Comparison of ENCODE assay signal across 27 mouse cellular contexts in the genomic region with DNA sequence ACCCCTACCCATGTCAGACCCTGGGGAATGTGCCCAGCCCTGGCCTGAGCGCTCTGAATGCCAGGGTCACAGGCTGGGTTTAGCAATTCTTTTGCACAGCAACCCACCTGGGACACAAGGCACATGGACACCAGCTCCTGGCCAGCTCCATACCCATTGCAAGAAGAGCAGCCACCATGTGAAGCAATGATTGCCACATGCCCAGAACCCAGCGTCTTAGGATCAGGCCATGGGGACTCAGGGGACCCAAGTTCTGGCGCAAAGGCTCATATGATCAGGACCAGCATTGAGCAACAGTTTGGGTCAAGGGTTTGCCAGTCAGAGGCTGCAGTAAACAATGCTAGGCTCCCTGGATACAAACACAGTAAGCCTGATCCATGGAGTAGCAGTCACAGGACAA. TPM values are rescaled to one million over a fixed set of nuclear protein-coding genes. Genes with fewer than 3 reads are reported as not detected.
A peak's percentile ranks its signal among the peaks of the same experiment; 100 is the strongest.
DNase-seq lines count a peak whose midpoint lies in the region; ATAC-seq lines count a peak whose summit lies in the region.
"Had no signal": no experiment of that assay in that cellular context is flagged by ENCODE, and none has a peak within 500 bp of the region (broad histone marks: within the 10 kb centered on the region; RNA-seq: fewer than 3 reads in every experiment).

No protein-coding gene starts in this region.

- no peak for ATAC-seq in hindbrain, embryonic 13.5 days (ENCODE audit: low FRiP score)
- ATAC-seq: CD4-positive, CD25-positive, alpha-beta regulatory T cell, adult 4 months; forebrain, postnatal 0 days; hindbrain, embryonic 16.5 days; intestine, embryonic 15.5 days; midbrain, embryonic 13.5 days had no signal

- no peaks in the 10 kb centered on the region for H3K36me3 ChIP-seq in hindbrain, embryonic 13.5 days
- H3K36me3 ChIP-seq: embryonic facial prominence, embryonic 12.5 days; heart, embryonic 15.5 days; intestine, embryonic 15.5 days; midbrain, embryonic 13.5 days; stomach, embryonic 15.5 days had no signal

- H3K4me2 ChIP-seq in hindbrain, embryonic 13.5 days = no peak overlapping the region
- H3K4me2 ChIP-seq: embryonic facial prominence, embryonic 12.5 days; heart, embryonic 15.5 days; intestine, embryonic 15.5 days; liver, embryonic 11.5 days; lung, embryonic 14.5 days; midbrain, embryonic 13.5 days; stomach, embryonic 15.5 days had no signal

- WGBS in hindbrain, embryonic 13.5 days = 99% methylated on average over 3 of the region's 3 CpGs

- H3K9me3 ChIP-seq in hindbrain, embryonic 13.5 days = peaks cover 4% of the 10 kb centered on the region
- H3K9me3 ChIP-seq: embryonic facial prominence, embryonic 12.5 days; heart, embryonic 15.5 days; intestine, embryonic 15.5 days; stomach, embryonic 15.5 days had no signal

- no peak overlapping the region for H3K27ac ChIP-seq in hindbrain, embryonic 13.5 days
- H3K27ac ChIP-seq: embryonic facial prominence, embryonic 12.5 days; heart, embryonic 15.5 days; intestine, embryonic 15.5 days; layer of hippocampus, adult 2 months; midbrain, embryonic 13.5 days; stomach, embryonic 15.5 days had no signal

- no peaks in the 10 kb centered on the region for H3K27me3 ChIP-seq in hindbrain, embryonic 13.5 days
- H3K27me3 ChIP-seq: embryonic facial prominence, embryonic 12.5 days; heart, embryonic 15.5 days; intestine, embryonic 15.5 days; midbrain, embryonic 13.5 days; stomach, embryonic 15.5 days had no signal

- intact Hi-C loops in heart, postnatal 25 days (cut with DNase I) = no loop called here

- H3K4me3 ChIP-seq in hindbrain, embryonic 13.5 days = no peak overlapping the region
- H3K4me3 ChIP-seq: embryonic facial prominence, embryonic 12.5 days; heart, embryonic 15.5 days; intestine, embryonic 15.5 days; layer of hippocampus, adult 2 months; megakaryocyte, embryonic 14.5 days; midbrain, embryonic 13.5 days; stomach, embryonic 15.5 days had no signal

- no peaks in the 10 kb centered on the region for H3K4me1 ChIP-seq in hindbrain, embryonic 13.5 days (replicated peaks)
- H3K4me1 ChIP-seq: embryonic facial prominence, embryonic 12.5 days; heart, embryonic 15.5 days; intestine, embryonic 15.5 days; midbrain, embryonic 13.5 days; stomach, embryonic 15.5 days had no signal

- no peak overlapping the region for H3K9ac ChIP-seq in hindbrain, embryonic 13.5 days
- H3K9ac ChIP-seq: embryonic facial prominence, embryonic 12.5 days; forebrain, postnatal 0 days; heart, embryonic 15.5 days; intestine, embryonic 15.5 days; lung, embryonic 14.5 days; midbrain, embryonic 13.5 days; stomach, embryonic 15.5 days had no signal

- peak; percentile 92 for DNase-seq in heart, adult 11 months
- DNase-seq in heart, postnatal 25 days (ENCODE audit: low spot score) = no peak
- DNase-seq in ovary, postnatal 36 days (ENCODE audit: low spot score) = peak; percentile 23
- DNase-seq in ovary, postnatal 10 days (ENCODE audit: low spot score) = no peak
- DNase-seq in lung, postnatal 36 days = peak; percentile 61
- DNase-seq in gastrocnemius, adult 8-10 months (ENCODE audit: low spot score in 2 of 2) = no peak
- DNase-seq: cerebellum, adult 2 months; cerebellum, postnatal 25 days; forebrain, postnatal 0 days; gastrocnemius, postnatal 25 days; heart, postnatal 4 days; kidney, adult 8-10 months; lung, embryonic 14.5 days; right cerebral cortex, postnatal 4 days; thymus, adult 18-20 months; thymus, postnatal 4 days had no signal

RNA-seq across cellular contexts. Expression of gene Tsen2, which starts 33.0 kb away (rescaled TPM):
- 1 to 10 TPM; 6.2 to 8.3 TPM for total RNA-seq in heart, postnatal 25 days (2021)
- 1 to 10 TPM; 5.0 to 6.2 (median 5.6) TPM for total RNA-seq in gastrocnemius, adult 8-10 months (2022)
- 30.1 and 33.4 TPM in 2 replicates for polyA plus RNA-seq in hindbrain, embryonic 13.5 days (2015; fragmentation: Nextera tagmentation; extraction: Ambion mirVana)

Comparison
In these comparisons a context has a peak if more than half of its experiments do, and no peak if none do; other contexts are left out.
1. DNase-seq: peak in heart, adult 11 months (single experiment), ovary, postnatal 36 days (single experiment) and lung, postnatal 36 days (single experiment); none in heart, postnatal 25 days (single experiment), ovary, postnatal 10 days (single experiment) and gastrocnemius, adult 8-10 months (0 of 2).